Mouse (Mus musculus) stomach, embryonic 16.5 days (tissue): ENCODE results near the gene Pramef12. TPM values are rescaled to one million over a fixed set of nuclear protein-coding genes. Genes with fewer than 3 reads are reported as not detected.

ENCODE experiments used
- ATAC-seq: fragments of 200-750 bp; cut with Nextera tagmentation; 2 replicates; pipeline ENCODE4 v1.8.0; 2017; ENCODE audit warnings: moderate number of reproducible peaks, moderate TSS enrichment; ENCODE audit not compliant: insufficient read depth, low FRiP score
- H3K27ac ChIP-seq: fragments of 300-500 bp; sonication (generic); 2 replicates; pipeline ENCODE4 v1.5.1; 2014; ENCODE audit warnings: low read length
- H3K27me3 ChIP-seq: fragments of 300-500 bp; sonication (generic); 2 replicates; pipeline ENCODE4 v1.6.1; 2014; ENCODE audit warnings: low read length, control low read depth, mixed read lengths; ENCODE audit not compliant: control insufficient read depth, insufficient read depth
- H3K36me3 ChIP-seq: fragments of 300-500 bp; sonication (generic); 2 replicates; pipeline ENCODE4 v1.6.1; 2014; ENCODE audit warnings: low read length; ENCODE audit not compliant: control insufficient read depth, insufficient read depth
- H3K4me1 ChIP-seq: fragments of 300-500 bp; sonication (generic); 2 replicates; pipeline ENCODE4 v1.6.1; 2014; ENCODE audit warnings: low read length, control low read depth, mixed read lengths; ENCODE audit not compliant: control insufficient read depth, insufficient read depth
- H3K4me2 ChIP-seq: fragments of 300-500 bp; sonication (generic); 2 replicates; pipeline ENCODE4 v1.6.1; 2014; ENCODE audit warnings: low read depth, low read length, mixed read lengths
- H3K4me3 ChIP-seq: fragments of 300-500 bp; sonication (generic); replicated peaks from 2 replicates; pipeline ENCODE4 v1.5.1; 2014; ENCODE audit warnings: mild to moderate bottlenecking, low read length
- H3K9ac ChIP-seq: fragments of 300-500 bp; sonication (generic); 2 replicates; pipeline ENCODE4 v1.6.1; 2014; ENCODE audit warnings: low read length
- H3K9me3 ChIP-seq: fragments of 300-500 bp; sonication (generic); replicated peaks from 2 replicates; pipeline ENCODE4 v1.6.1; 2016; ENCODE audit warnings: low read length, control low read depth; ENCODE audit not compliant: control insufficient read depth
- WGBS: fragments of 180-500 bp; shearing (Covaris S2); extraction: QIAGEN DNeasy Blood & Tissue Kit; methylation state at CpG from one replicate; pipeline ENCODE4 v1.1.7; 2014; 5-methylcytosine and 5-hydroxymethylcytosine counted together
- polyA plus RNA-seq: library from polyadenylated mRNA; unstranded; fragments of >200 nt; fragmentation: Nextera tagmentation; extraction: Ambion mirVana; gene quantifications from 2 replicates; pipeline ENCODE4 v1.2.1, GENCODE M21; 2015

The Pramef12 gene
- 0.31 TPM in 1 of 2 replicates, not detected in the other for polyA plus RNA-seq

GRCm38 (mm10) chr4:144408290-144408689, at the start of gene Pramef12:
TSS of gene Pramef12 (minus strand) at chr4:144408464.
- Histone ChIP-seq H3K4me2 (no peak within 1 kb of the TSS), H3K36me3 (no peaks in the 10 kb centered on the region), H3K27ac (no peak within 1 kb of the TSS), H3K4me1 (peaks cover 3% of the 10 kb centered on the region; the same call in 1 of the 2 replicates), H3K9ac (no peak within 1 kb of the TSS), H3K27me3 (no peaks in the 10 kb centered on the region), H3K4me3 (no peak within 1 kb of the TSS), H3K9me3 (no peaks in the 10 kb centered on the region)
- WGBS, result 71% methylated on average over 9 of the region's 9 CpGs
- no peak for ATAC-seq

DNA sequence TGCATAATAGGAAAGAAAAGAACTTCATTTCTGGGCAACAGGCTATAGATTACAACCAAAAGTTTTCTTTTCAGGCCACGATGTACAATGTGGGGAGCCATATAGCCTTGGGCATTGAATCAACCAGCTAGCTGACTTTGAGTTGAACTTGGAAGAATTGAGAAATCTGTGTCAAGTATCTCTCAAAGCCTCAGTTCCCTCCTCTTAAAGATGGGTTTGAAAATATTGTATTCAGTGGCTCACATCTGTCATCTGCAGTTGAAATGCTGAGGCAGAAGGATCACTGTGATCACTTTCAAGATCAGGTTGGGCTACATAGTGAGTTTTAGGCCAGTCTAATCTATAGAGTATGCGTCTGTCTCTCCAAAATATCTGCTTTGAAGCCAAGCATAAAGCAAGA, 45.0 kb upstream of the Pramef12 start, which contains the start of gene Gm9944:
Gene Gm9944 (minus strand): TSS at position 101 of the 400 bp plus-strand sequence.
- 64% methylated on average over 2 of the region's 2 CpGs for WGBS
- Histone ChIP-seq H3K4me1 (no peaks in the 10 kb centered on the region), H3K27me3 (no peaks in the 10 kb centered on the region), H3K9ac (no peak within 1 kb of the TSS), H3K36me3 (no peaks in the 10 kb centered on the region), H3K4me3 (no peak within 1 kb of the TSS), H3K27ac (no peak within 1 kb of the TSS), H3K4me2 (no peak within 1 kb of the TSS), H3K9me3 (no peaks in the 10 kb centered on the region)
- no peak for ATAC-seq

GRCm38 (mm10) chr4:144448546-144448945, 40.3 kb upstream of the Pramef12 start:
- no peaks in the 10 kb centered on the region for H3K4me1 ChIP-seq
- no peak overlapping the region for H3K4me2 ChIP-seq
- no peak for ATAC-seq
- no peak overlapping the region for H3K9ac ChIP-seq
- no peak overlapping the region for H3K27ac ChIP-seq
- H3K9me3 ChIP-seq, result no peaks in the 10 kb centered on the region
- H3K27me3 ChIP-seq, result no peaks in the 10 kb centered on the region
- WGBS, result 79% methylated on average over 2 of the region's 2 CpGs
- H3K36me3 ChIP-seq, result no peaks in the 10 kb centered on the region
- no peak overlapping the region for H3K4me3 ChIP-seq

DNA sequence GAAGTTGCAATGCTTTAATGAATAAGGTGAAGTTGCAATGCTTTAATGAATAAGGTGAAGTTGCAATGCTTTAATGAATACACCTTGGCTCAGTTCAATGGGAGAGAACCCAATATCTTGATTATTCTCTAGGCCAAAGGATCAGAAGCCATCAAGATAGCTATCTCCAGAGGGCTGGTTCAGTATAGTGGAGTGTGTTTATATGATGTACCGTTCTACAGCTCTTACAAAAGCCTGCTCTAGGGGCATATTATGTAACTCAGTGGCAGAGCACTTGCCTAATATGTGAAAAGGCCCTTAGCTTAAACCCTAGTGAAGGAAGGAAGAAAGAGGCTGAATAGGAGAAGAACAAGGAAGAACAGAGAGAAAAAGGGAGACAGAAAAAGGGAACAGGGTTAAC, 33.3 kb upstream of the Pramef12 start:
- no peak overlapping the region for H3K4me3 ChIP-seq
- H3K36me3 ChIP-seq, result no peaks in the 10 kb centered on the region
- H3K9ac ChIP-seq, result no peak overlapping the region
- WGBS, result 68% methylated on average over 1 of the region's 1 CpGs
- no peak overlapping the region for H3K27ac ChIP-seq
- H3K4me1 ChIP-seq, result no peaks in the 10 kb centered on the region
- H3K4me2 ChIP-seq, result no peak overlapping the region
- no peaks in the 10 kb centered on the region for H3K9me3 ChIP-seq
- H3K27me3 ChIP-seq, result no peaks in the 10 kb centered on the region
- no peak for ATAC-seq

GRCm38 (mm10) chr4:144441095-144441494, 32.8 kb upstream of the Pramef12 start:
- no peaks in the 10 kb centered on the region for H3K4me1 ChIP-seq
- H3K9ac ChIP-seq, result no peak overlapping the region
- H3K4me3 ChIP-seq, result no peak overlapping the region
- H3K4me2 ChIP-seq, result no peak overlapping the region
- no peaks in the 10 kb centered on the region for H3K36me3 ChIP-seq
- H3K27ac ChIP-seq, result no peak overlapping the region
- H3K9me3 ChIP-seq, result no peaks in the 10 kb centered on the region
- no peaks in the 10 kb centered on the region for H3K27me3 ChIP-seq
- 92% methylated on average over 4 of the region's 4 CpGs for WGBS
- no peak for ATAC-seq

DNA sequence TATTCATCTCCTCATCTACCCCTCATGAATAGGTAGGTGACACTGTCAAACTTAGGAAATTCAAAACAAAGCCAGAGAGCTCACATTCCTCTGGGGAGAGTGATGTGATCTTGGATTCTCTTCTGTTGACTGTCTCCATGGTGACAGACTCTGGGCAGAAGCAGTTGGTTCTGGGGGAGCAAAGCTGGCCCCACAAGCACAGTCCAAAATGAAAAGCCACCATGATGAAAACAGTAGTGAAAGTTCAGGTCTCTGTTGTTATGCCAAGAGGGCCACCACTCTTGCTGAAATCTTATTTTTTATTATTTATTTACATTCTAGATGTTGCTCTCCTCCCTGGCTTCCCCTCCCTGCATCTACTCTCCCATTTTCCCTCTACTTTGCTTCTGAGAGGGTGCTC, 30.4 kb upstream of the Pramef12 start, which contains the start of gene 1700012P22Rik:
Gene 1700012P22Rik (minus strand): TSS at position 101 of the 400 bp plus-strand sequence.
- no peaks in the 10 kb centered on the region for H3K9me3 ChIP-seq
- H3K27me3 ChIP-seq, result no peaks in the 10 kb centered on the region
- no peak within 1 kb of the TSS for H3K9ac ChIP-seq
- H3K4me2 ChIP-seq, result no peak within 1 kb of the TSS
- H3K4me3 ChIP-seq, result no peak within 1 kb of the TSS
- H3K27ac ChIP-seq, result no peak within 1 kb of the TSS
- no peak for ATAC-seq
- H3K36me3 ChIP-seq, result no peaks in the 10 kb centered on the region
- H3K4me1 ChIP-seq, result no peaks in the 10 kb centered on the region

GRCm38 (mm10) chr4:144433216-144433615, 25.0 kb upstream of the Pramef12 start:
- Histone ChIP-seq H3K4me1 (no peaks in the 10 kb centered on the region), H3K4me3 (no peak overlapping the region), H3K27ac (no peak overlapping the region), H3K4me2 (no peak overlapping the region), H3K9me3 (no peaks in the 10 kb centered on the region), H3K27me3 (no peaks in the 10 kb centered on the region), H3K36me3 (no peaks in the 10 kb centered on the region), H3K9ac (no peak overlapping the region)
- WGBS, result 80% methylated on average over 5 of the region's 5 CpGs
- no peak for ATAC-seq

DNA sequence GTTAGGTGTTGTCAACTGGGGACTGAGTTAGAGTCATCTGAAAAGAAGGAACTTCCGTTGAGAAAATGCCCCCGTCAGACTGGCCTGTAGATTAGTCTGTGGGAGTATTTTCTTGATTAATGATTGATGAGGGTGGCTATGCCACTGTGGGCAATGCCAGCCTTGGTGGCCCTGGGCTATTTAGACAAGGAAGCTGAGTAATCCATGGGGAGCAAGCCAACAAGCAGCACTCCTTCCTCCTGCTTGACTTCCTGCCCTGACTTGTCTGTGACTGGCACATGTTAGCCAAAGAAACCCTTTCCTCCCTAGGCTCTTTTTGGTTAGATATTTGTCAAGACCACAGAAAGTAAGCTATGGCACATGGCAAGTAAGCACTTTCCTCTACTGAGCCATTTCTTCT, 22.5 kb upstream of the Pramef12 start:
- WGBS, result 75% methylated on average over 2 of the region's 2 CpGs

GRCm38 (mm10) chr4:144428868-144429267, 20.6 kb upstream of the Pramef12 start:
- no peaks in the 10 kb centered on the region for H3K9me3 ChIP-seq
- WGBS, result 18% methylated on average over 3 of the region's 3 CpGs
- H3K9ac ChIP-seq, result no peak overlapping the region
- no peaks in the 10 kb centered on the region for H3K36me3 ChIP-seq
- no peak overlapping the region for H3K4me2 ChIP-seq
- no peak for ATAC-seq
- H3K27ac ChIP-seq, result no peak overlapping the region
- no peaks in the 10 kb centered on the region for H3K4me1 ChIP-seq
- H3K27me3 ChIP-seq, result no peaks in the 10 kb centered on the region
- no peak overlapping the region for H3K4me3 ChIP-seq

More for the DNA sequence above, 22.5 kb upstream of the Pramef12 start:
- Histone ChIP-seq H3K4me3 (no peak overlapping the region), H3K4me2 (no peak overlapping the region), H3K4me1 (no peaks in the 10 kb centered on the region), H3K27ac (no peak overlapping the region), H3K9me3 (no peaks in the 10 kb centered on the region), H3K27me3 (no peaks in the 10 kb centered on the region), H3K9ac (no peak overlapping the region), H3K36me3 (no peaks in the 10 kb centered on the region)
- ATAC-seq, result no peak

DNA sequence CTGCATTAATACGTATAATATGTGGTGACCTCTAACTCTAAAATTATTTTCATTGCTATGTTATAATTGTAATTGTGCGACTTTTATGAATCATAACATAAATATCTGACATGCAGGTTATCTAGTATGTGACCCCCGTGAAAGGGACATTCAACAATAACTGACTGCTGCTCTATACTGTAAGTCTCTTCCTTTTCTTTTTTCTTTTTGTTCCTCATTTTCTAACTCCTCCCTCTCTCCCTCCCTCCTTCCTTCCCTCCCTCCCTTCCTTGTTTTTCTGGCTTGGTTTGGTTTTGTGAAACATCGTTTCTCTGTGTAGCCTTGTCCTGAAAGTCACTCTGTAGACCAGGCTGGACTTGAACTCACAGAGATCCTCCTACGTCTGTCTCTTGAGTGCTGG, 16.3 kb upstream of the Pramef12 start:
- WGBS, result 70% methylated on average over 5 of the region's 5 CpGs
- no peaks in the 10 kb centered on the region for H3K9me3 ChIP-seq
- H3K27ac ChIP-seq, result no peak overlapping the region
- H3K4me2 ChIP-seq, result no peak overlapping the region
- no peak overlapping the region for H3K4me3 ChIP-seq
- H3K4me1 ChIP-seq, result no peaks in the 10 kb centered on the region
- ATAC-seq, result no peak
- no peak overlapping the region for H3K9ac ChIP-seq
- H3K36me3 ChIP-seq, result no peaks in the 10 kb centered on the region
- H3K27me3 ChIP-seq, result no peaks in the 10 kb centered on the region
